In the genomic region with DNA sequence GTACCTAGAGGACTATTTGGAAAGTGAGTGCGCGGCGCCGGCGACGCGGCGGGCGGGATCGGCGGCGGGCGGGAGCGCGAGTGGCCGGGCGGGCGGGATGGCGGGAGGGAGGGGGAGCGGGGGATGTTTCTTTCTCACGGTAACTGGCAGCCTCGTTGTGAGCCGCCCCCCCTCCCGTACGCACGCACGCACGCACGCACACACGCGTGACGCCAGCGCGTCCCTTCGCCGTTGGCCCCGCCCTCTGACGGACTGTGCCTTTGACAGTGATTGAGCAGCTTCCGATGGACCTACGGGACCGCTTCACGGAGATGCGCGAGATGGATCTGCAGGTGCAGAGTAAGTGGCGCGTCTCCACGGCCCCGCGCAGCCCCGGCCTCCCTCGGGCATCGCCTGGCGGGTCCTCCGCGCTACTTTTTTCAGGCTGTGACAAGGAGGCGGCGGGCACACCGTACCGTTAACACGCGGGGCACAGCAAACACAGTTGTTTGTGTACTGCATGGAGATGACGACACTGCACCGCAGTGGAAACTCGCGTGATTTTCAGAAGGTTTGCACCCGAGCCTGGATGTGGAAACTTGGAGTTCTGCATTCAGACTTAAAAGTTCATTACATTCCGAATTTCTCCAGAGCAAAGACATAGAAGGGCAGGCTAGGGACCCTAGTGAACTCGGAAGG, we compare ENCODE assay signal across 8 mouse cellular contexts. TPM values are rescaled to one million over a fixed set of nuclear protein-coding genes. Genes with fewer than 3 reads are reported as not detected.
A peak's percentile ranks its signal among the peaks of the same experiment; 100 is the strongest.
DNase-seq lines count a peak whose midpoint lies in the region; ATAC-seq and TF ChIP-seq lines count a peak whose summit lies in the region.

No protein-coding gene starts in this region.

- peak overlapping the region; percentile 94 for H3K9ac ChIP-seq in heart, embryonic 13.5 days
- H3K9ac ChIP-seq in liver, embryonic 12.5 days: peak overlapping the region; percentile 84
- peak overlapping the region; percentile 71; the same call in 1 of the 2 replicates for H3K9ac ChIP-seq in stomach, embryonic 15.5 days

- under 1% methylated on average over 68 of the region's 68 CpGs for WGBS in heart, embryonic 13.5 days
- 2% methylated on average over 65 of the region's 68 CpGs for WGBS in liver, embryonic 12.5 days (ENCODE audit: insufficient replicate concordance)
- under 1% methylated on average over 58 of the region's 68 CpGs for WGBS in stomach, embryonic 15.5 days

- H3K27me3 ChIP-seq in C2C12 (ENCODE audit: control insufficient read depth, insufficient read depth, insufficient read length): no peaks in the 10 kb centered on the region
- no peaks in the 10 kb centered on the region for H3K27me3 ChIP-seq in erythroblast, embryonic 14.5 days (ENCODE audit: control insufficient read depth)
- no peaks in the 10 kb centered on the region for H3K27me3 ChIP-seq in heart, embryonic 13.5 days (replicated peaks)
- H3K27me3 ChIP-seq in liver, embryonic 12.5 days (replicated peaks): no peaks in the 10 kb centered on the region
- H3K27me3 ChIP-seq in stomach, embryonic 15.5 days (replicated peaks): no peaks in the 10 kb centered on the region

- H3K27ac ChIP-seq in heart, embryonic 13.5 days (replicated peaks): peak overlapping the region; percentile 99
- H3K27ac ChIP-seq in liver, embryonic 12.5 days: peak overlapping the region; percentile 95
- H3K27ac ChIP-seq in stomach, embryonic 15.5 days: peak overlapping the region; percentile 99

- no peak for TF ChIP-seq CTCF in C2C12 (IDR thresholded peaks at IDR 0.05; ENCODE audit: control insufficient read depth, insufficient read depth, insufficient read length)
- TF ChIP-seq CTCF in brain, embryonic 14.5 days (IDR thresholded peaks at IDR 0.05; ENCODE audit: borderline replicate concordance, extremely low read depth, insufficient read depth, insufficient read length): no peak

- peak overlapping the region; percentile 52 for H3K4me3 ChIP-seq in C2C12 (ENCODE audit: insufficient read depth, poor library complexity, severe bottlenecking)
- H3K4me3 ChIP-seq in erythroblast, embryonic 14.5 days (replicated peaks): peak overlapping the region; percentile 90
- H3K4me3 ChIP-seq in heart, embryonic 13.5 days: peak overlapping the region; percentile 84
- H3K4me3 ChIP-seq in liver, embryonic 12.5 days: peak overlapping the region; percentile 79
- peak overlapping the region; percentile 80 for H3K4me3 ChIP-seq in stomach, embryonic 15.5 days (replicated peaks)

- ATAC-seq in heart, embryonic 13.5 days (ENCODE audit: extremely low read depth, insufficient number of reproducible peaks, low FRiP score, low TSS enrichment): peak; percentile 95
- ATAC-seq in liver, embryonic 12.5 days: peak; percentile 90
- peak; percentile 94 for ATAC-seq in stomach, embryonic 15.5 days (ENCODE audit: insufficient read depth, low FRiP score, low read depth)

- peak; percentile 18; the same call in 1 of the 2 replicates for TF ChIP-seq POLR2A in brain, embryonic 14.5 days (IDR thresholded peaks at IDR 0.05; ENCODE audit: borderline replicate concordance, extremely low read depth, insufficient read depth, insufficient read length, poor library complexity, severe bottlenecking)

- peaks cover 19% of the 10 kb centered on the region for H3K79me2 ChIP-seq in C2C12 (ENCODE audit: control insufficient read depth, insufficient read depth)

- peaks cover 19% of the 10 kb centered on the region for H3K36me3 ChIP-seq in C2C12 (ENCODE audit: control insufficient read depth, insufficient read depth)
- H3K36me3 ChIP-seq in erythroblast, embryonic 14.5 days (ENCODE audit: control insufficient read depth): peaks cover 32% of the 10 kb centered on the region
- H3K36me3 ChIP-seq in heart, embryonic 13.5 days: peaks cover 34% of the 10 kb centered on the region
- peaks cover 28% of the 10 kb centered on the region for H3K36me3 ChIP-seq in liver, embryonic 12.5 days
- no peaks in the 10 kb centered on the region for H3K36me3 ChIP-seq in stomach, embryonic 15.5 days

- H3K4me2 ChIP-seq in heart, embryonic 13.5 days: peak overlapping the region; percentile 77
- peak overlapping the region; percentile 87 for H3K4me2 ChIP-seq in liver, embryonic 12.5 days
- peak overlapping the region; percentile 64 for H3K4me2 ChIP-seq in stomach, embryonic 15.5 days

- H3K79me3 ChIP-seq in C2C12 (ENCODE audit: low read depth): peaks cover 14% of the 10 kb centered on the region

- H3K9me3 ChIP-seq in erythroblast, embryonic 14.5 days (ENCODE audit: control insufficient read depth, low read length): no peaks in the 10 kb centered on the region
- no peaks in the 10 kb centered on the region for H3K9me3 ChIP-seq in heart, embryonic 13.5 days
- no peaks in the 10 kb centered on the region for H3K9me3 ChIP-seq in liver, embryonic 12.5 days (replicated peaks)
- H3K9me3 ChIP-seq in stomach, embryonic 15.5 days: no peaks in the 10 kb centered on the region

- H3K4me1 ChIP-seq in erythroblast, embryonic 14.5 days (ENCODE audit: control insufficient read depth): peaks cover 19% of the 10 kb centered on the region
- peaks cover 12% of the 10 kb centered on the region for H3K4me1 ChIP-seq in heart, embryonic 13.5 days
- peaks cover 13% of the 10 kb centered on the region for H3K4me1 ChIP-seq in liver, embryonic 12.5 days
- peaks cover 5% of the 10 kb centered on the region for H3K4me1 ChIP-seq in stomach, embryonic 15.5 days

- peak overlapping the region; percentile 82 for H3ac ChIP-seq in C2C12 (ENCODE audit: control insufficient read depth, insufficient read length, low read depth)

- DNase-seq in brain, embryonic 14.5 days (ENCODE audit: low read depth): peak; percentile 98
- peak; percentile 99 for DNase-seq in kidney, postnatal 10 days
- DNase-seq in natural killer cell, adult 2 months (ENCODE audit: low spot score in 2 of 2): peak; percentile 97 to 98

TF ChIP-seq in C2C12, 6 proteins besides CTCF, POLR2A, EP300 and RAD21:
- peak; percentile 50 for TF ChIP-seq MAX (IDR thresholded peaks at IDR 0.05)
- no peak for TF ChIP-seq MYOG (IDR thresholded peaks at IDR 0.05; ENCODE audit: control insufficient read depth, extremely low read depth, insufficient read length)
- no peak for TF ChIP-seq CEBPB (IDR thresholded peaks at IDR 0.05; ENCODE audit: low read depth)
- no peak for TF ChIP-seq FOSL1 (IDR thresholded peaks at IDR 0.05; ENCODE audit: insufficient read depth, low read length, poor library complexity, severe bottlenecking)

RNA-seq across cellular contexts. Expression of gene Ing3, which starts 0.5 kb away (rescaled TPM):
- 9.5 TPM for polyA plus RNA-seq in C2C12 (2012; fragmentation: generic; extraction: Trizol)
- polyA plus RNA-seq in brain, embryonic 14.5 days (2012; rRNA removed): 20.1 and 21.2 TPM in 2 replicates
- polyA plus RNA-seq in erythroblast, embryonic 14.5 days (2012): 0.78 and 0.89 TPM in 2 replicates
- 30.4 and 36.3 TPM in 2 replicates for polyA plus RNA-seq in heart, embryonic 13.5 days (2015; fragmentation: Nextera tagmentation; extraction: Ambion mirVana)
- 21.8 and 24.9 TPM in 2 replicates for polyA plus RNA-seq in liver, embryonic 12.5 days (2016; fragmentation: Nextera tagmentation; extraction: Ambion mirVana)
- polyA plus RNA-seq in stomach, embryonic 15.5 days (2015; fragmentation: Nextera tagmentation; extraction: Ambion mirVana): 42.5 and 44.3 TPM in 2 replicates

RNA-seq across cellular contexts. Expression of gene Cped1, which starts 35.8 kb away (rescaled TPM):
- 1.2 TPM for polyA plus RNA-seq in C2C12 (2012; fragmentation: generic; extraction: Trizol)
- polyA plus RNA-seq in brain, embryonic 14.5 days (2012; rRNA removed): 2.7 and 4.3 TPM in 2 replicates
- 0.02 TPM in 1 of 2 replicates, not detected in the other for polyA plus RNA-seq in erythroblast, embryonic 14.5 days (2012)
- polyA plus RNA-seq in heart, embryonic 13.5 days (2015; fragmentation: Nextera tagmentation; extraction: Ambion mirVana): 5.8 and 6.0 TPM in 2 replicates
- 3.6 and 4.1 TPM in 2 replicates for polyA plus RNA-seq in liver, embryonic 12.5 days (2016; fragmentation: Nextera tagmentation; extraction: Ambion mirVana)
- polyA plus RNA-seq in stomach, embryonic 15.5 days (2015; fragmentation: Nextera tagmentation; extraction: Ambion mirVana): 20.4 and 26.9 TPM in 2 replicates

Comparison
In these comparisons a context has a peak if more than half of its experiments do, and no peak if none do; other contexts are left out.
1. Peak in every context shown above with its lines: DNase-seq, ATAC-seq, H3K4me3 ChIP-seq and H3K27ac ChIP-seq.